Mouse (Mus musculus) Patski (cell line): ENCODE results near the gene Rnf11. TPM values are rescaled to one million over a fixed set of nuclear protein-coding genes. Genes with fewer than 3 reads are reported as not detected.

Experiments
- ATAC-seq: fragments of 100-300 bp; one replicate; pipeline ENCODE4 v1.8.0; 2021
- CTCF ChIA-PET: fragments of 350-600 bp; sonication (Branson Sonifier 250); formaldehyde crosslinking; loops from one replicate; lab custom pipeline; 2022; ENCODE audit warnings: inconsistent platforms; lab: Charles Lee
- POLR2A ChIA-PET: fragments of 350-600 bp; sonication (Branson Sonifier 250); formaldehyde crosslinking; loops from one replicate; lab custom pipeline; 2022; ENCODE audit warnings: antibody characterized with exemption, inconsistent platforms; lab: Charles Lee
- DNase-seq: peaks from one replicate; pipeline ENCODE4 v3.0.0-alpha.2; 2011; ENCODE audit warnings: low read depth, low spot score
- H3K27me3 ChIP-seq: fragments of 371-371 bp; one replicate; pipeline ENCODE4 v1.5.1; 2021
- CTCF ChIP-seq: fragments of 100-300 bp; IDR thresholded peaks from one replicate; pipeline ENCODE4 v1.5.1; 2021
- in situ Hi-C: fragments of 300-500 bp; cut with MboI; formaldehyde crosslinking; loops from 3 replicates; pipeline ENCODE4 v1.11.1; 2018; ENCODE audit warnings: low pct_unique_long_range_greater_than_20kb, mixed read lengths
- polyA plus RNA-seq: library from polyadenylated mRNA; unstranded; gene quantifications from one replicate; pipeline ENCODE4 v1.2.3, GENCODE M21; 2021

Rnf11 gene
- polyA plus RNA-seq, 1 experiment from 2014 or later = 95.6 TPM

DNA sequence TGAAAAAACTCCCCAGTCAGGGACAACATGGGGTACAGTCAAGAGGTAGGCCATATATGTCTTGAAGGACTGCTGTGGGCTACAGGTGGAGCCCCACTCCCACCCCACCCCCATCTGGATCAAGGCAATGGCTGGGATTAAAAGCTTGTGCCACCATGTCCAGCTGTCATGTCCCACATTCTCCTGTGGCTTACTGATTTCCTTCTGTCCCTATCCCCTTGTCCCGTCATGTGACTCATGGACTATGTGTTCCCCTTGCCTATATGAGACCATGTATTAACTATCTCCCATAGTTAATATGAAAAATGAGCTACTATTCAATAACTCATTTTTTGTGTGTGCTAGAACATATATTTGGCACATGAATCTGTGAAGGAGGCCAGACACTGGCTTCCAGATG is 50.3 kb downstream of the Rnf11 start:
- TF ChIP-seq CTCF = no peak
- ChIA-PET CTCF (interaction anchor here (1.5 kb wide), 1 partner anchor 70 kb away, joined by 4 read pairs; no protein-coding TSS in a partner anchor), POLR2A (interaction anchor here (0.7 to 1.7 kb wide), 3 partner anchors 28 to 221 kb away, joined by 4 to 11 read pairs (median 8); partner anchors contain the start of gene Ttc39a)
- DNase-seq (no peak), ATAC-seq (no peak)
- no peaks in the 10 kb centered on the region for H3K27me3 ChIP-seq
- in situ Hi-C loops = loop anchor here (5.0 kb wide), 1 partner anchor 38 kb away; no protein-coding TSS in a partner anchor

DNA sequence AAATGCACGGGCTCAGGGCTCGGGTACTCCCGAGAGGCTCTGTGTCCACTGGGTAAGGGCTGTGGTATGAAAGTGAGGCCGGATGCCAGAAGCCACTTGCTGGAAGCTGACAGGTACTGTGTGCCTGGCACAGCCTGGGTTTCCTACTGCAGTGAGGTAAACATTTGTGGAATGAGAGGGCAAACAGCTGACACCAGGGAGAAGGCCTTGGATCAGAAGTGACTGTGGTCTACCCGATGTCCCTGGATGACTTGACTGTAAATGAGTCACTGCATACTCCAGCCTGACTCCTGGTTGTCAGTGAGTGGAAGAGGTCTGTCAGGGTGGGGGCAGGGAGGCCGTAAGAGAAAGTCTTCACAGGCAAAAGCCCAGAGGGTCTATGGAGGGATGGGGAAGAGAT is 50.9 kb downstream of the Rnf11 start:
- CTCF ChIA-PET = interaction anchor here (0.9 to 1.5 kb wide), 2 partner anchors 33 to 71 kb away, joined by 3 to 4 read pairs; no protein-coding TSS in a partner anchor
- POLR2A ChIA-PET = interaction anchor here (0.7 to 1.7 kb wide), 2 partner anchors 16 to 27 kb away, joined by 8 to 9 read pairs; partner anchors contain the start of gene Ttc39a
- ATAC-seq (peak; percentile 96), DNase-seq (no peak)
- no peaks in the 10 kb centered on the region for H3K27me3 ChIP-seq
- in situ Hi-C loops = loop anchor here (5.0 kb wide), 1 partner anchor 39 kb away; no protein-coding TSS in a partner anchor
- no peak for TF ChIP-seq CTCF

DNA sequence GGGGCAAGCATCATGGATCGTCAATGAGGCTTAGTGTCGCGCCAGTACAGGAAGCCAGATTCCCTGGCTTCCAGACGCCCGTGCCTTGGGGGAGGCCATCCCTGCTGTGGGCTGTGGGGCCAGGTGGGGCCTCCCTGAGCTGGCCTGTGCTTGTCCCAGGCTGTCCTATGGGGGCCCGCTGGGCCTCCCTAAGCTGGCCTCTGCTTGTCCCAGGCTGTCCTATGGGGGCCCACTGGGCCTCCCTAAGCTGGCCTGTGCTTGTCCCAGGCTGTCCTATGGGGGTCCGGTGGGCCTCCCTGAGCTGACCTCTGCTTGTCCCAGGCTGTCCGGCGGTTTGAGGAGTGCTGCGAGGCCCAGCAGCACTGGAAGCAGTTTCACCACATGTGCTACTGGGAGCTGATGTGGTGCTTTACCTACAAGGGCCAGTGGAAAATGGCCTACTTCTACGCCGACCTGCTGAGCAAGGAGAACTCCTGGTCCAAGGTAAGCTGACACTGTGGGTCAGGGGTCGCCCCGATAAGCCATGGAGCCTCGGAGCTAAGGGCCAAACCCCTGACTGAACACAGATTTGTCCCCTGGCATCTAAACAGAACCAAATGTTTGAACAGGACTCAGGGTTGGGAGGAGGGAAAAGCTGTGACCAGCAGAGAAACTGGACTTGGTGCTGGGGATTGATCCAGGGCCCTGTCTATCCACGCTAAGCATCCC is 51.7 kb downstream of the Rnf11 start:
- peak; percentile 1 for ATAC-seq
- CTCF ChIA-PET = interaction anchor here (0.9 kb wide), 1 partner anchor 34 kb away, joined by 3 read pairs; no protein-coding TSS in a partner anchor
- POLR2A ChIA-PET = interaction anchor here (0.7 to 1.7 kb wide), 2 partner anchors 15 to 26 kb away, joined by 8 to 9 read pairs; partner anchors contain the start of gene Ttc39a
- TF ChIP-seq CTCF = no peak
- H3K27me3 ChIP-seq = no peaks in the 10 kb centered on the region
- in situ Hi-C loops = loop anchor here (5.0 kb wide), 1 partner anchor 39 kb away; no protein-coding TSS in a partner anchor
- DNase-seq = no peak

GRCm38 (mm10) chr4:109430854-109431253 is 53.7 kb downstream of the Rnf11 start:
- DNase-seq (no peak), ATAC-seq (no peak)
- in situ Hi-C loops = loop anchor here (5.0 kb wide), 1 partner anchor 41 kb away; no protein-coding TSS in a partner anchor
- no peak for TF ChIP-seq CTCF
- CTCF ChIA-PET = no interaction called here
- H3K27me3 ChIP-seq = no peaks in the 10 kb centered on the region
- POLR2A ChIA-PET = no interaction called here

GRCm38 (mm10) chr4:109430250-109430649 is 54.3 kb downstream of the Rnf11 start:
- DNase-seq = no peak
- no peak for TF ChIP-seq CTCF
- POLR2A ChIA-PET = no interaction called here
- in situ Hi-C loops = loop anchor here (5.0 kb wide), 1 partner anchor 42 kb away; no protein-coding TSS in a partner anchor
- ATAC-seq = no peak
- no peaks in the 10 kb centered on the region for H3K27me3 ChIP-seq
- CTCF ChIA-PET = no interaction called here

GRCm38 (mm10) chr4:109427058-109427457 is 57.5 kb downstream of the Rnf11 start:
- POLR2A ChIA-PET = no interaction called here
- ATAC-seq (no peak), DNase-seq (no peak)
- TF ChIP-seq CTCF = no peak
- CTCF ChIA-PET = interaction anchor here (1.3 kb wide), 1 partner anchor 10 kb away, joined by 4 read pairs; no protein-coding TSS in a partner anchor
- no peaks in the 10 kb centered on the region for H3K27me3 ChIP-seq
- in situ Hi-C loops = no loop called here

GRCm38 (mm10) chr4:109423438-109423837 is 61.1 kb downstream of the Rnf11 start:
- TF ChIP-seq CTCF = no peak
- in situ Hi-C loops = no loop called here
- CTCF ChIA-PET = no interaction called here
- DNase-seq (no peak), ATAC-seq (no peak)
- POLR2A ChIA-PET = no interaction called here
- no peaks in the 10 kb centered on the region for H3K27me3 ChIP-seq

GRCm38 (mm10) chr4:109422436-109422835 is 62.1 kb downstream of the Rnf11 start:
- no peaks in the 10 kb centered on the region for H3K27me3 ChIP-seq
- DNase-seq = no peak
- no peak for ATAC-seq
- TF ChIP-seq CTCF = no peak
- CTCF ChIA-PET = no interaction called here
- in situ Hi-C loops = no loop called here
- POLR2A ChIA-PET = no interaction called here

DNA sequence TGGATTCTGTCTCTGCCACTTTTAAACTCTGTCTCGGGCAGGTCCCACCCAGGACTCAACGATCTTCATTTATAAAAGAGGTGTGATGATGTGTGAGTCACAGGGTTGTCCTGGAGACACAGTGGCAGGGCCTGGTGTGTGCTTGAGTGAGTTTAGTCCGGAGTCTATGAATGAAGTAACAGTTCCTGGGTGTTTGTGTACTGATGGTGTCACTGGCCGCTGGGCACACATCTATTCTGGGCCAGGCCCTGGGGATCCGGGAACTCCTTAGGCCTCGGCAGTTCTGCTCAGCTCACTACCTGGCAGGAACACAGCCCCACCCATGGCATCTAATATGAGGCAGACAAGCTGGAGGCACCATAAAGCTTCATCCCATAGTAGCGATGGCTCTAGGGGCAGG is 62.9 kb downstream of the Rnf11 start:
- ATAC-seq (peak; percentile 37), DNase-seq (no peak)
- ChIA-PET POLR2A (interaction anchor here (0.6 kb wide), 1 partner anchor 95 kb away, joined by 3 read pairs; no protein-coding TSS in a partner anchor), CTCF (interaction anchor here (1.9 kb wide), 1 partner anchor 17 kb away, joined by 4 read pairs; no protein-coding TSS in a partner anchor)
- in situ Hi-C loops = no loop called here
- no peaks in the 10 kb centered on the region for H3K27me3 ChIP-seq
- TF ChIP-seq CTCF = no peak

GRCm38 (mm10) chr4:109420138-109420795 is 64.3 kb downstream of the Rnf11 start:
- H3K27me3 ChIP-seq = no peaks in the 10 kb centered on the region
- TF ChIP-seq CTCF = no peak
- ChIA-PET POLR2A (no interaction called here), CTCF (interaction anchor here (1.9 kb wide), 1 partner anchor 15 kb away, joined by 4 read pairs; no protein-coding TSS in a partner anchor)
- no peak for ATAC-seq
- DNase-seq = no peak
- in situ Hi-C loops = no loop called here
